Comparison of ENCODE assay signal across 28 mouse cellular contexts in the genomic region with DNA sequence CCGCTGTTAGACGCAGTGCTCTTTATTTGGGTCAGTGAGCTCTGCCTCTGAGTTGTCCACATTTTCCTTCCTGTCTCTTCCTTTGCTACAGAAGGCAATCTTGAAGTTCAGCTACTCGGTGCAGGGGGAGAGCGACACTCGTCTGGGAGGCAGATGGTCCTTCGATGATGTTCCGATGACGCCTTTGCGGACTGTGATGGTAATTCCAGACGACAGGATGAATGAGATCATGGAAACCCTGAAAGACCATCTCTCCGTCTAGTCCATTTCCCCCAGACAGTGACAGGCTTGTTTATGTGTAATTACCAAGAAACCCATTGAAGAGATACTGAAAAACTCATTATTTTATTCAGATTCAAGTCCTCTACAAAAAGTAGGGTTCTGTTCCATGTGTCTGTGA. TPM values are rescaled to one million over a fixed set of nuclear protein-coding genes. Genes with fewer than 3 reads are reported as not detected.
DNase-seq lines count a peak whose midpoint lies in the region; ATAC-seq and TF ChIP-seq lines count a peak whose summit lies in the region.
"Had no signal": no experiment of that assay in that cellular context is flagged by ENCODE, and none has a peak within 500 bp of the region (broad histone marks: within the 10 kb centered on the region; RNA-seq: fewer than 3 reads in every experiment).

No protein-coding gene starts in this region.

- ATAC-seq in frontal cortex, adult (ENCODE audit: low TSS enrichment) = no peak
- ATAC-seq: activated CD4-positive, CD25-positive, alpha-beta regulatory T cell, adult 4 months; forebrain, embryonic 13.5 days; forebrain, embryonic 15.5 days; forebrain, postnatal 0 days; Patski had no signal

- peak overlapping the region; percentile 41; the same call in 1 of the 2 replicates for H3K27ac ChIP-seq in layer of hippocampus, adult 2 months
- H3K27ac ChIP-seq: embryonic facial prominence, embryonic 12.5 days; embryonic facial prominence, embryonic 15.5 days; forebrain, embryonic 13.5 days; forebrain, embryonic 15.5 days had no signal

- no peak overlapping the region for H3K4me3 ChIP-seq in layer of hippocampus, adult 2 months
- H3K4me3 ChIP-seq: embryonic facial prominence, embryonic 12.5 days; embryonic facial prominence, embryonic 15.5 days; erythroblast, embryonic 14.5 days; forebrain, embryonic 13.5 days; forebrain, embryonic 15.5 days had no signal

- no peak for DNase-seq in layer of hippocampus, adult 2 months (ENCODE audit: low spot score in 2 of 2)
- no peak for DNase-seq in layer of hippocampus, postnatal 10 days (ENCODE audit: low spot score in 2 of 2)
- DNase-seq in Muller cell, postnatal 12 days (ENCODE audit: inconsistent ontology term) = peak; percentile 97
- DNase-seq in retina, embryonic 14.5 days (ENCODE audit: low spot score) = peak; percentile 80
- peak; percentile 38 for DNase-seq in retina, postnatal 7 days (ENCODE audit: low read depth, low spot score)
- DNase-seq in adrenal gland, adult (ENCODE audit: inconsistent age in 2 of 2, low spot score in 1 of 2) = no peak
- DNase-seq: adrenal gland, adult 2 months; adrenal gland, postnatal 10 days; adrenal gland, postnatal 25 days; cerebellum, adult 11 months; cerebellum, adult 18-20 months; cerebellum, adult 8-10 months; cerebellum, adult 9-11 months; cerebellum, postnatal 14 days; cerebellum, postnatal 36 days; embryo, embryonic 11 days; forebrain, postnatal 0 days had no signal

- TF ChIP-seq CTCF in layer of hippocampus, adult 2 months (conservative IDR thresholded peaks at IDR 0.05) = no peak

RNA-seq across cellular contexts. Expression of a gene that starts 10.7 kb away (rescaled TPM):
- 10 to 100 TPM; 17.7 to 21.3 TPM for total RNA-seq in layer of hippocampus, adult 2 months (2021)
- 10 to 100 TPM; 18.8 to 19.4 TPM for total RNA-seq in layer of hippocampus, postnatal 10 days (2021)

RNA-seq across cellular contexts. Expression of a gene that starts 11.5 kb away (rescaled TPM):
- 10 to 100 TPM; 68.7 to 69.9 TPM for total RNA-seq in layer of hippocampus, adult 2 months (2021)
- total RNA-seq in layer of hippocampus, postnatal 10 days (2021) = 10 to 100 TPM; 58.4 to 64.9 TPM

RNA-seq across cellular contexts. Expression of a gene that starts 40.8 kb away (rescaled TPM):
- total RNA-seq in layer of hippocampus, adult 2 months (2021) = under 1 TPM; 0.12 to 0.41 TPM
- total RNA-seq in layer of hippocampus, postnatal 10 days (2021) = under 1 TPM in 1 of 2 experiments, not detected in 1; 0.14 TPM
- total RNA-seq: adrenal gland, adult 2 months; adrenal gland, postnatal 10 days; adrenal gland, postnatal 25 days; adrenal gland, postnatal 4 days; common myeloid progenitor, adult 5-6 weeks; forebrain, postnatal 0 days; MEL had no signal

RNA-seq across cellular contexts. Expression of a gene that starts 56.0 kb away (rescaled TPM):
- total RNA-seq in layer of hippocampus, adult 2 months (2021) = 1 to 10 TPM; 2.0 to 2.5 TPM
- total RNA-seq in layer of hippocampus, postnatal 10 days (2021) = 1 to 10 TPM; 4.2 to 4.4 TPM

Comparison
In these comparisons a context has a peak if more than half of its experiments do, and no peak if none do; other contexts are left out.
1. DNase-seq: peak in Muller cell, postnatal 12 days (single experiment), retina, embryonic 14.5 days (single experiment) and retina, postnatal 7 days (single experiment); none in layer of hippocampus, adult 2 months (0 of 2), layer of hippocampus, postnatal 10 days (0 of 2) and adrenal gland, adult (0 of 2).